Mouse (Mus musculus) myocyte (in vitro differentiated cells): ENCODE measurements around the gene Bckdk. TPM values are rescaled to one million over a fixed set of nuclear protein-coding genes. Genes with fewer than 3 reads are reported as not detected.
A peak's percentile ranks its signal among the peaks of the same experiment; 100 is the strongest.

ENCODE experiments used
- H3K27me3 ChIP-seq: one replicate; pipeline ENCODE4 v1.6.1; 2011; ENCODE audit not compliant: control insufficient read depth, insufficient read depth, insufficient read length
- H3K36me3 ChIP-seq: one replicate; pipeline ENCODE4 v1.6.1; 2011; ENCODE audit not compliant: control insufficient read depth, insufficient read depth
- H3K4me2 ChIP-seq: one replicate; pipeline ENCODE4 v1.6.1; 2011; ENCODE audit warnings: low read depth, control low read depth
- H3K4me3 ChIP-seq: one replicate; pipeline ENCODE4 v1.5.1; 2011; ENCODE audit warnings: mild to moderate bottlenecking, control low read depth, moderate library complexity
- H3K79me2 ChIP-seq: one replicate; pipeline ENCODE4 v1.6.1; 2011; ENCODE audit not compliant: control insufficient read depth, insufficient read depth
- H3ac ChIP-seq: one replicate; pipeline ENCODE4 v1.6.1; 2011; ENCODE audit not compliant: control insufficient read depth, insufficient read length
- CEBPB ChIP-seq: IDR thresholded peaks from 2 replicates; pipeline ENCODE4 v1.6.1; 2011; ENCODE audit warnings: mild to moderate bottlenecking, moderate library complexity; ENCODE audit not compliant: poor library complexity, insufficient read depth, severe bottlenecking
- E2F4 ChIP-seq: IDR thresholded peaks from one replicate; pipeline ENCODE4 v1.6.1; 2011; ENCODE audit warnings: mild to moderate bottlenecking, control low read depth, moderate library complexity; ENCODE audit not compliant: insufficient read depth
- MAX ChIP-seq: IDR thresholded peaks from one replicate; pipeline ENCODE4 v1.6.1; 2011; ENCODE audit warnings: low read depth, mild to moderate bottlenecking, control low read depth
- MYOD1 ChIP-seq, 3 experiments: IDR thresholded peaks; one replicate each; pipeline ENCODE4 v1.6.1; 2011; ENCODE audit warnings: control low read depth in 2 of 3, low read depth in 2 of 3, mild to moderate bottlenecking in 2 of 3, moderate library complexity in 1 of 3; ENCODE audit not compliant: insufficient read length in 2 of 3, control insufficient read depth in 1 of 3
- MYOG ChIP-seq, 3 experiments: IDR thresholded peaks; one replicate each; pipeline ENCODE4 v1.6.1; 2011; ENCODE audit warnings: control low read depth in 2 of 3, low read depth in 2 of 3, mild to moderate bottlenecking in 2 of 3; ENCODE audit not compliant: insufficient read length in 2 of 3, control insufficient read depth in 1 of 3, insufficient read depth in 1 of 3
- POLR2A ChIP-seq: IDR thresholded peaks from one replicate; pipeline ENCODE4 v1.6.1; 2011; ENCODE audit warnings: low read depth, mild to moderate bottlenecking, control low read depth, moderate library complexity; ENCODE audit not compliant: insufficient read length
- POLR2AphosphoS2 ChIP-seq: IDR thresholded peaks from one replicate; pipeline ENCODE4 v1.6.1; 2011; ENCODE audit warnings: low read depth, control low read depth; ENCODE audit not compliant: insufficient read length
- REST ChIP-seq: IDR thresholded peaks from one replicate; pipeline ENCODE4 v1.6.1; 2011; ENCODE audit warnings: mild to moderate bottlenecking, control low read depth, moderate library complexity; ENCODE audit not compliant: insufficient read depth, insufficient read length
- SRF ChIP-seq: IDR thresholded peaks from one replicate; pipeline ENCODE4 v1.6.1; 2011; ENCODE audit warnings: low read depth; ENCODE audit not compliant: control insufficient read depth, insufficient read length
- TCF12 ChIP-seq: IDR thresholded peaks from one replicate; pipeline ENCODE4 v1.6.1; 2011; ENCODE audit warnings: mild to moderate bottlenecking, control low read depth; ENCODE audit not compliant: poor library complexity, insufficient read depth, severe bottlenecking
- TCF3 ChIP-seq: IDR thresholded peaks from one replicate; pipeline ENCODE4 v1.6.1; 2011; ENCODE audit warnings: low read depth, control low read depth; ENCODE audit not compliant: insufficient read length
- USF1 ChIP-seq: IDR thresholded peaks from one replicate; pipeline ENCODE4 v1.6.1; 2011; ENCODE audit warnings: low read depth, mild to moderate bottlenecking, control low read depth, moderate library complexity
- polyA plus RNA-seq: library from polyadenylated mRNA; unstranded; fragments of >200 nt; fragmentation: generic; extraction: Trizol; gene quantifications from one replicate; pipeline ENCODE4 v1.2.1, GENCODE M21; 2012; ENCODE audit warnings: missing spikeins

Bckdk gene
- polyA plus RNA-seq, 1 experiment = 53.2 TPM

GRCm38 (mm10) chr7:127886551-127886950 is 17.3 kb upstream of the Bckdk start:
- no peak overlapping the region for H3K4me3 ChIP-seq
- peak overlapping the region; percentile 38 for H3K4me2 ChIP-seq
- H3K79me2 ChIP-seq = peaks cover 28% of the 10 kb centered on the region
- H3K36me3 ChIP-seq = peaks cover 17% of the 10 kb centered on the region
- no peak overlapping the region for H3ac ChIP-seq
- H3K27me3 ChIP-seq = no peaks in the 10 kb centered on the region
- TF ChIP-seq POLR2A = no peak
- no peak for TF ChIP-seq E2F4
- TF ChIP-seq USF1 = no peak
- no peak for TF ChIP-seq POLR2AphosphoS2
- TF ChIP-seq CEBPB = no peak
- TF ChIP-seq MYOG (IDR thresholded peaks at IDR 0.05; ENCODE audit: control insufficient read depth in 1 of 3, insufficient read depth in 1 of 3, insufficient read length in 2 of 3, low read depth in 2 of 3) = no peak
- TF ChIP-seq MYOD1 (IDR thresholded peaks at IDR 0.05; ENCODE audit: control insufficient read depth in 1 of 3, insufficient read length in 2 of 3, low read depth in 2 of 3) = no peak
- TF ChIP-seq MAX = no peak
- no peak for TF ChIP-seq REST
- no peak for TF ChIP-seq TCF12
- TF ChIP-seq SRF = no peak
- TF ChIP-seq TCF3 = no peak

DNA sequence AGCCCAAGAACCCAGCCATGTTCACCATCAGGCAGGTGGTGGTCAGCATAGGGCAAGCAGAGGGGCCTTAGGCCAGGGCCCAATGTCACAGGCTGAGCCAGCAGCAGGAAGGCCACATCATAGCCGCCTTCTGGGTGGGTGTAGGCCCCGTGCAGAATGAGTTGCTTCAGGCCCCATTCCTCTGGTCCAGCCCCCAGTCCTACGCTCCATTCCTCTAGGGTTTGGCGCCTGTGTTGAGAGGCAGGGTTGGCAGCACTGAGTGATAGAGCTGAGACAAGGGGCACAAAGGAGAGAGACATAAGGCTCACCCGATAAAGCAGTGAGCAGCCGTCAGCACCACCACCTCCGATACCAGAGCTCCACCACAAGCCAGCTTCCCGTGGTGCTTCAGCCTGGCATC is 16.7 kb upstream of the Bckdk start:
- no peak overlapping the region for H3K4me3 ChIP-seq
- no peak overlapping the region for H3K4me2 ChIP-seq
- TF ChIP-seq REST (no peak), USF1 (no peak)
- H3K79me2 ChIP-seq = peaks cover 28% of the 10 kb centered on the region
- no peak overlapping the region for H3ac ChIP-seq
- H3K36me3 ChIP-seq = peaks cover 17% of the 10 kb centered on the region
- H3K27me3 ChIP-seq = no peaks in the 10 kb centered on the region

DNA sequence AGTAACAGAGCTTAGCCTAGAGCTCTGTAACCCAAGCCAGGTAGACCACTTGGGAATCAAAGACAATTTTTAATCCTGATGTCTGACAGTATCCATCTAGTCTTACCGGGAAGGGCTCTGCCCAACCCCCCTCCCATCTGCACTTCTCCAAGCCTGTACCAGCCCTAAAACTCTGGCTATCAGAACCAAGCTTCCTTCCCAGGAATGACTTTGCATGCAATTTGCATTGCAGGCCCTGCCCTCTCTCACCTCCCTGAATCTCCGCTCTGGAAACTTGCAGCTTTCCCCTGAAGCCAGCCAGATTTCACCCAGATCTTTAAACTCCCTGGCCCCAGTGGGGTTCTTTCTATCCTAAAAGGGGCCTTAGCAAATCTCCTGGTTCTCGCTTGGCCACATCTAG is 16.1 kb upstream of the Bckdk start:
- Histone ChIP-seq H3K79me2 (peaks cover 22% of the 10 kb centered on the region), H3K27me3 (no peaks in the 10 kb centered on the region), H3K4me3 (no peak overlapping the region), H3ac (no peak overlapping the region), H3K36me3 (peaks cover 17% of the 10 kb centered on the region), H3K4me2 (no peak overlapping the region)
- no peak for TF ChIP-seq MAX
- no peak for TF ChIP-seq REST
- TF ChIP-seq SRF = no peak
- TF ChIP-seq TCF12 = no peak

GRCm38 (mm10) chr7:127888821-127889220 is 15.1 kb upstream of the Bckdk start:
- no peaks in the 10 kb centered on the region for H3K27me3 ChIP-seq
- H3K4me2 ChIP-seq = no peak overlapping the region
- H3K36me3 ChIP-seq = peaks cover 17% of the 10 kb centered on the region
- peaks cover 12% of the 10 kb centered on the region for H3K79me2 ChIP-seq
- H3K4me3 ChIP-seq = no peak overlapping the region
- no peak overlapping the region for H3ac ChIP-seq
- TF ChIP-seq CEBPB (no peak), REST (no peak), MYOG (IDR thresholded peaks at IDR 0.05; ENCODE audit: control insufficient read depth in 1 of 3, insufficient read depth in 1 of 3, insufficient read length in 2 of 3, low read depth in 2 of 3) (no peak), TCF3 (no peak), MAX (no peak), SRF (no peak), USF1 (no peak), POLR2AphosphoS2 (no peak), POLR2A (no peak), E2F4 (no peak), TCF12 (no peak), MYOD1 (IDR thresholded peaks at IDR 0.05; ENCODE audit: control insufficient read depth in 1 of 3, insufficient read length in 2 of 3, low read depth in 2 of 3) (no peak)

GRCm38 (mm10) chr7:127890798-127891197 is 13.1 kb upstream of the Bckdk start, which contains the start of gene Prss53:
TSS of gene Prss53 (minus strand) at chr7:127890970.
- peaks cover 8% of the 10 kb centered on the region for H3K79me2 ChIP-seq
- H3ac ChIP-seq = no peak within 1 kb of the TSS
- no peak for TF ChIP-seq POLR2AphosphoS2
- TF ChIP-seq MYOG (IDR thresholded peaks at IDR 0.05; ENCODE audit: control insufficient read depth in 1 of 3, insufficient read depth in 1 of 3, insufficient read length in 2 of 3, low read depth in 2 of 3) = no peak
- no peak for TF ChIP-seq CEBPB
- TF ChIP-seq POLR2A = no peak
- TF ChIP-seq TCF12 = no peak
- TF ChIP-seq TCF3 = no peak
- no peak for TF ChIP-seq USF1
- TF ChIP-seq MAX = no peak
- TF ChIP-seq REST = no peak
- TF ChIP-seq E2F4 = no peak
- TF ChIP-seq MYOD1 (IDR thresholded peaks at IDR 0.05; ENCODE audit: control insufficient read depth in 1 of 3, insufficient read length in 2 of 3, low read depth in 2 of 3) = no peak
- TF ChIP-seq SRF = no peak
- H3K36me3 ChIP-seq = peaks cover 9% of the 10 kb centered on the region
- H3K4me3 ChIP-seq = no peak within 1 kb of the TSS
- no peaks in the 10 kb centered on the region for H3K27me3 ChIP-seq
- no peak within 1 kb of the TSS for H3K4me2 ChIP-seq
